Comparison of ENCODE assay signal across 26 mouse cellular contexts in the genomic region with DNA sequence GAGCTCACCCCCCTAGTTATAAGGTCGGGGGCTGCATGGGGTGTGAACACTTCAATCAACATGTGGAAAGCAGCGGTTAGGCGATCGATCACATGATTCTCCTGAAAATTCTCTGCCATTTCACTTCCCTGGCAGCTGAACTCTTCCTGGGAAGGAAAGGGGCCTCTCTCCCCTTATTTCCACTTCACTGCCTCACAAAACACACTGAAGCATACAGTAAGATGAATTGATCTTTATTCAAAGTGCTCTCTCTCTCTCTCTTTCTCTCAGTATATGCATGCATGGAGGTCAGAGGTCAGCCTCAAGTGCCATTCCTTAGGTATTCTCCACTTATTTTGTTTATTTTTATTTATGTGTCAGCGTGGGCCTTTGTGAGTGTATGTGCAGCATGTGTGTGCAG. TPM values are rescaled to one million over a fixed set of nuclear protein-coding genes. Genes with fewer than 3 reads are reported as not detected.
DNase-seq lines count a peak whose midpoint lies in the region; ATAC-seq lines count a peak whose summit lies in the region.
"Had no signal": no experiment of that assay in that cellular context is flagged by ENCODE, and none has a peak within 500 bp of the region (broad histone marks: within the 10 kb centered on the region; RNA-seq: fewer than 3 reads in every experiment).

No protein-coding gene starts in this region.

- no peaks in the 10 kb centered on the region for H3K27me3 ChIP-seq in hindbrain, embryonic 11.5 days (ENCODE audit: control insufficient read depth, insufficient read depth, low read length)
- H3K27me3 ChIP-seq in hindbrain, embryonic 13.5 days, result peaks cover 19% of the 10 kb centered on the region
- H3K27me3 ChIP-seq in neural tube, embryonic 11.5 days (ENCODE audit: control insufficient read depth, insufficient read depth, low read length), result no peaks in the 10 kb centered on the region
- H3K27me3 ChIP-seq in forebrain, embryonic 14.5 days (replicated peaks; ENCODE audit: control insufficient read depth, insufficient read depth, low read length), result no peaks in the 10 kb centered on the region; the same call in 1 of the 2 replicates
- H3K27me3 ChIP-seq: embryonic facial prominence, embryonic 15.5 days; heart, embryonic 12.5 days; intestine, embryonic 15.5 days; limb, embryonic 13.5 days; liver, embryonic 13.5 days had no signal

- peak overlapping the region; percentile 66 for H3K27ac ChIP-seq in hindbrain, embryonic 11.5 days (ENCODE audit: low read depth, low read length)
- no peak overlapping the region for H3K27ac ChIP-seq in hindbrain, embryonic 13.5 days
- peak overlapping the region; percentile 68 for H3K27ac ChIP-seq in neural tube, embryonic 11.5 days (ENCODE audit: low read depth, low read length)
- no peak overlapping the region; the same call in 1 of the 2 replicates for H3K27ac ChIP-seq in forebrain, embryonic 14.5 days (ENCODE audit: low read depth, low read length)
- H3K27ac ChIP-seq: embryonic facial prominence, embryonic 15.5 days; hindbrain, embryonic 14.5 days; intestine, embryonic 15.5 days; limb, embryonic 13.5 days; liver, embryonic 13.5 days; midbrain, embryonic 15.5 days had no signal

- H3K4me2 ChIP-seq in hindbrain, embryonic 11.5 days (replicated peaks; ENCODE audit: low read depth, low read length), result no peak overlapping the region
- no peak overlapping the region for H3K4me2 ChIP-seq in hindbrain, embryonic 13.5 days
- no peak overlapping the region for H3K4me2 ChIP-seq in neural tube, embryonic 11.5 days (ENCODE audit: low read depth)
- H3K4me2 ChIP-seq in forebrain, embryonic 14.5 days (ENCODE audit: low read length), result no peak overlapping the region
- H3K4me2 ChIP-seq: embryonic facial prominence, embryonic 15.5 days; heart, embryonic 12.5 days; hindbrain, embryonic 14.5 days; intestine, embryonic 15.5 days; limb, embryonic 13.5 days; liver, embryonic 13.5 days; midbrain, embryonic 15.5 days had no signal

- no peak overlapping the region for H3K9ac ChIP-seq in hindbrain, embryonic 11.5 days (ENCODE audit: low read depth, low read length)
- no peak overlapping the region for H3K9ac ChIP-seq in hindbrain, embryonic 13.5 days
- H3K9ac ChIP-seq in neural tube, embryonic 11.5 days (ENCODE audit: low read length), result peak overlapping the region; percentile 6; the same call in 1 of the 2 replicates
- H3K9ac ChIP-seq in forebrain, embryonic 14.5 days (ENCODE audit: low read length), result peak overlapping the region; percentile 13; the same call in 1 of the 2 replicates
- H3K9ac ChIP-seq: embryonic facial prominence, embryonic 15.5 days; heart, embryonic 12.5 days; hindbrain, embryonic 14.5 days; intestine, embryonic 15.5 days; limb, embryonic 13.5 days; liver, embryonic 13.5 days; midbrain, embryonic 15.5 days had no signal

- no peaks in the 10 kb centered on the region for H3K36me3 ChIP-seq in hindbrain, embryonic 11.5 days (ENCODE audit: control insufficient read depth, insufficient read depth, low read length)
- H3K36me3 ChIP-seq in hindbrain, embryonic 13.5 days, result no peaks in the 10 kb centered on the region
- no peaks in the 10 kb centered on the region for H3K36me3 ChIP-seq in neural tube, embryonic 11.5 days (ENCODE audit: control insufficient read depth, insufficient read depth, low read length)
- H3K36me3 ChIP-seq in forebrain, embryonic 14.5 days (ENCODE audit: control insufficient read depth, insufficient read depth, low read length), result no peaks in the 10 kb centered on the region
- H3K36me3 ChIP-seq: embryonic facial prominence, embryonic 15.5 days; heart, embryonic 12.5 days; intestine, embryonic 15.5 days; limb, embryonic 13.5 days; liver, embryonic 13.5 days; midbrain, embryonic 15.5 days had no signal

- 37% methylated on average over 5 of the region's 5 CpGs for WGBS in hindbrain, embryonic 11.5 days
- 30% methylated on average over 5 of the region's 5 CpGs for WGBS in hindbrain, embryonic 13.5 days
- WGBS in neural tube, embryonic 11.5 days, result 63% methylated on average over 5 of the region's 5 CpGs
- 13% methylated on average over 5 of the region's 5 CpGs for WGBS in forebrain, embryonic 14.5 days

- no peak for ATAC-seq in hindbrain, embryonic 11.5 days (ENCODE audit: low FRiP score)
- ATAC-seq in hindbrain, embryonic 13.5 days (ENCODE audit: low FRiP score), result no peak
- no peak for ATAC-seq in neural tube, embryonic 11.5 days (ENCODE audit: insufficient read depth, low FRiP score, low TSS enrichment)
- no peak for ATAC-seq in forebrain, embryonic 14.5 days
- ATAC-seq: activated CD4-positive, CD25-positive, alpha-beta regulatory T cell, adult 4 months; intestine, embryonic 15.5 days; midbrain, embryonic 15.5 days had no signal

- no peak overlapping the region for H3K4me3 ChIP-seq in hindbrain, embryonic 11.5 days (ENCODE audit: low read depth, low read length)
- no peak overlapping the region for H3K4me3 ChIP-seq in hindbrain, embryonic 13.5 days
- H3K4me3 ChIP-seq in neural tube, embryonic 11.5 days (ENCODE audit: low read depth, low read length), result no peak overlapping the region
- no peak overlapping the region for H3K4me3 ChIP-seq in forebrain, embryonic 14.5 days (ENCODE audit: low read depth, low read length)
- H3K4me3 ChIP-seq: embryonic facial prominence, embryonic 15.5 days; heart, embryonic 12.5 days; intestine, embryonic 15.5 days; limb, embryonic 13.5 days; liver, embryonic 13.5 days; midbrain, embryonic 15.5 days; myocyte had no signal

- H3K4me1 ChIP-seq in hindbrain, embryonic 11.5 days (replicated peaks; ENCODE audit: control insufficient read depth, insufficient read depth, low read length), result peaks cover 9% of the 10 kb centered on the region
- H3K4me1 ChIP-seq in hindbrain, embryonic 13.5 days (replicated peaks), result peaks cover 35% of the 10 kb centered on the region
- peaks cover 35% of the 10 kb centered on the region for H3K4me1 ChIP-seq in neural tube, embryonic 11.5 days (ENCODE audit: control insufficient read depth, insufficient read depth, low read length)
- peaks cover 30% of the 10 kb centered on the region for H3K4me1 ChIP-seq in forebrain, embryonic 14.5 days (ENCODE audit: control insufficient read depth, insufficient read depth, low read length)

- no peaks in the 10 kb centered on the region for H3K9me3 ChIP-seq in hindbrain, embryonic 11.5 days (ENCODE audit: control insufficient read depth, low read length)
- H3K9me3 ChIP-seq in hindbrain, embryonic 13.5 days, result no peaks in the 10 kb centered on the region
- H3K9me3 ChIP-seq in neural tube, embryonic 11.5 days (ENCODE audit: control insufficient read depth, low read length), result no peaks in the 10 kb centered on the region
- no peaks in the 10 kb centered on the region for H3K9me3 ChIP-seq in forebrain, embryonic 14.5 days (replicated peaks; ENCODE audit: control insufficient read depth, low read length)
- H3K9me3 ChIP-seq: embryonic facial prominence, embryonic 15.5 days; heart, embryonic 12.5 days; intestine, embryonic 15.5 days; limb, embryonic 13.5 days; liver, embryonic 13.5 days; midbrain, embryonic 15.5 days had no signal

- DNase-seq in hindbrain, embryonic 11.5 days (ENCODE audit: low spot score), result no peak
- peak; percentile 33 for DNase-seq in neural tube, embryonic 11.5 days (ENCODE audit: low spot score)
- no peak for DNase-seq in neural tube, embryonic 10.5 days (ENCODE audit: extremely low spot score, low spot score)
- peak; percentile 44 for DNase-seq in forebrain, embryonic 14.5 days (ENCODE audit: low spot score)
- DNase-seq in adrenal gland, postnatal 14 days, result no peak
- DNase-seq in spleen, adult 18-20 months, result no peak
- DNase-seq: adrenal gland, adult 8-10 months; cerebellum, adult 2 months; cerebellum, postnatal 25 days; gastrocnemius, postnatal 10 days; heart, postnatal 10 days; kidney, adult 9 months; kidney, postnatal 4 days; liver, embryonic 13.5 days; lung, adult 2 months; lung, postnatal 14 days; right cerebral cortex, postnatal 25 days had no signal

RNA-seq across cellular contexts. Expression of gene Kcnk5, which starts 2.1 kb away (rescaled TPM):
- polyA plus RNA-seq in hindbrain, embryonic 11.5 days (2014; fragmentation: Nextera tagmentation; extraction: Ambion mirVana), result 4.6 and 8.5 TPM in 2 replicates
- 1.9 and 2.3 TPM in 2 replicates for polyA plus RNA-seq in hindbrain, embryonic 13.5 days (2015; fragmentation: Nextera tagmentation; extraction: Ambion mirVana)
- polyA plus RNA-seq in neural tube, embryonic 11.5 days (2014; fragmentation: Nextera tagmentation; extraction: Ambion mirVana), result 8.8 and 9.1 TPM in 2 replicates
- polyA plus RNA-seq in forebrain, embryonic 14.5 days (2014; fragmentation: Nextera tagmentation; extraction: Ambion mirVana), result 2.5 and 3.1 TPM in 2 replicates
- 8.8 and 14.2 TPM in 2 replicates for total RNA-seq in adrenal gland, postnatal 14 days (2021)

RNA-seq across cellular contexts. Expression of gene Saysd1, which starts 45.4 kb away (rescaled TPM):
- polyA plus RNA-seq in hindbrain, embryonic 11.5 days (2014; fragmentation: Nextera tagmentation; extraction: Ambion mirVana), result 12.9 and 14.9 TPM in 2 replicates
- polyA plus RNA-seq in hindbrain, embryonic 13.5 days (2015; fragmentation: Nextera tagmentation; extraction: Ambion mirVana), result 14.7 and 15.5 TPM in 2 replicates
- 9.7 and 12.7 TPM in 2 replicates for polyA plus RNA-seq in neural tube, embryonic 11.5 days (2014; fragmentation: Nextera tagmentation; extraction: Ambion mirVana)
- 18.4 and 19.3 TPM in 2 replicates for polyA plus RNA-seq in forebrain, embryonic 14.5 days (2014; fragmentation: Nextera tagmentation; extraction: Ambion mirVana)
- total RNA-seq in adrenal gland, postnatal 14 days (2021), result 6.2 and 7.1 TPM in 2 replicates

Comparison
In these comparisons a context has a peak if more than half of its experiments do, and no peak if none do; other contexts are left out.
1. DNase-seq: peak in neural tube, embryonic 11.5 days (single experiment) and forebrain, embryonic 14.5 days (single experiment); none in hindbrain, embryonic 11.5 days (single experiment), neural tube, embryonic 10.5 days (single experiment), adrenal gland, postnatal 14 days (single experiment) and spleen, adult 18-20 months (0 of 2).
2. H3K27ac ChIP-seq: peak in hindbrain, embryonic 11.5 days (single experiment) and neural tube, embryonic 11.5 days (single experiment); none in hindbrain, embryonic 13.5 days (single experiment) and forebrain, embryonic 14.5 days (single experiment).
3. H3K9ac ChIP-seq: peak in neural tube, embryonic 11.5 days (single experiment) and forebrain, embryonic 14.5 days (single experiment); none in hindbrain, embryonic 11.5 days (single experiment) and hindbrain, embryonic 13.5 days (single experiment).